Mouse (Mus musculus): ENCODE measurements at regions not wholly inside any gene's neighbourhood (a gene's known extent, or its start where the extent isn't known, plus 50 kb on each side); places are given as distances from the start of the nearest gene placed in this dataset.
A peak's percentile ranks its signal among the peaks of the same experiment; 100 is the strongest.

DNA sequence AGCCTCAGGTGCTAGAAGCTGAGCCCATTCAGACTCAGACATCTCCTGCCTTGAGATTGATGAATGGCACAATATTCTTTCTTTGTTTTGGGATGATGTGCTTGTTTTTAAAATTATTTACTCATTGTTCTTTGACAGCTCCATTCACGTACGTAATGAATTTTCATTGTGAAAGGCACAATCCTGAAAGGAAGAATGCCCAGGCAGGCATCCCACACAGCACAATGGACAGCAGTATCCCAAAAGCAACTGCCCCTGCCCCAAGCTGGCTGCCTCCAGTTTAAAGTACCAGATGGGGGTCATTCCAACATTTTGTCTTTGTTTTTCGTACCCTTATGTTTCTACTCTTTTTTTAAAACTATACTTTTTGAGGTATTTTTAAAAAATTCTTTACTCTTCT, 210.9 kb upstream of the St8sia2 start:
- WGBS = 44% methylated on average over 3 of the region's 3 CpGs
- Histone ChIP-seq H3K9me3 (no peaks in the 10 kb centered on the region), H3K9ac (no peak overlapping the region), H3K4me2 (no peak overlapping the region), H3K36me3 (no peaks in the 10 kb centered on the region), H3K4me3 (no peak overlapping the region), H3K4me1 (replicated peaks) (no peaks in the 10 kb centered on the region), H3K27me3 (no peaks in the 10 kb centered on the region), H3K27ac (replicated peaks) (no peak overlapping the region)
- ATAC-seq (ENCODE audit: low read depth) = no peak

DNA sequence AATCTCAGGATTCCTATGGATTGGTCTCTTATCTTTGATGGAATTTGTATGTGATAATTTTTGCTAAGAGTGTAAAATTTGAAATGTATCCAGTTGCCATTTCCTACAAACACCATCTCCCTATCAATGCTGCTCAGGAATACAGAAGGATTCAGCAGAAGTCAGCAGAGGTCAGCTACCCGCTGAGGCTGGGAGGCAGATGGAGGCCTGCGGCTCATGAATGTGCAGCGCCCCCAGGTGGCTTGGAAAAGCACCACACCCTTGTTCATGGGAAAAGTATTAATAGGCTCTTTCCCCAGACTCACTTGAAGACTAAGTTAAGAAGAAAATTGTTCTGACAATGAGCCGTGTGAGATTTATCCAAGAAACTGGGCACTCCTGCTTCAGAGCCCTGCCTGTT, 187.2 kb upstream of the St8sia2 start:
- Histone ChIP-seq H3K36me3 (no peaks in the 10 kb centered on the region), H3K27ac (replicated peaks) (no peak overlapping the region), H3K4me1 (replicated peaks) (0 out of 2 replicates have a peak, but pooled peaks cover 3% of the 10 kb centered on the region), H3K4me2 (no peak overlapping the region), H3K9ac (no peak overlapping the region), H3K4me3 (no peak overlapping the region), H3K27me3 (no peaks in the 10 kb centered on the region), H3K9me3 (no peaks in the 10 kb centered on the region)
- ATAC-seq (ENCODE audit: low read depth) = no peak
- 34% methylated on average over 4 of the region's 4 CpGs for WGBS

DNA sequence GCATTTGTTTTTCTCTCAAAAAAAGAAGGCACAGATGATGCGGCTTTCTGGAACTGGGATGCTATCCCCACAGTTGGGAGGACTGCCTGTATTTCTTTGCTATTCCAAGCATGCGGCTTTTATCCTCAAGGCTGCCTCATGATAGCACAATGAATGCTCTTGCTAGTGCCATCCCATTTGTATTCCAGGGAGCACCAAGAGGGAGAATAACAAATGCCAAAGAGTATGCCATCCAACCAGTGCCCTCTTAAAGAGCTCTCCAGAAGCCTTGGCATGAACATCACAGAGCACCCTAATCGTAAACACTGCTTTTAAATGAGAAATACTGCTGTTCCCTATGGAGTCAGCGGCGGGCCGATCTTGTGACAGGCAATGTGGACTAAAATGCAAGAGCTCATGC, 185.3 kb upstream of the St8sia2 start:
- Histone ChIP-seq H3K9me3 (no peaks in the 10 kb centered on the region), H3K4me1 (replicated peaks) (0 out of 2 replicates have a peak, but pooled peaks cover 3% of the 10 kb centered on the region), H3K27me3 (no peaks in the 10 kb centered on the region), H3K9ac (no peak overlapping the region), H3K4me2 (no peak overlapping the region), H3K4me3 (no peak overlapping the region), H3K36me3 (no peaks in the 10 kb centered on the region), H3K27ac (replicated peaks) (no peak overlapping the region)
- WGBS = 75% methylated on average over 6 of the region's 6 CpGs
- 0 out of 2 replicates have a peak, but pooled peaks have one; percentile 59 for ATAC-seq (ENCODE audit: low read depth)

DNA sequence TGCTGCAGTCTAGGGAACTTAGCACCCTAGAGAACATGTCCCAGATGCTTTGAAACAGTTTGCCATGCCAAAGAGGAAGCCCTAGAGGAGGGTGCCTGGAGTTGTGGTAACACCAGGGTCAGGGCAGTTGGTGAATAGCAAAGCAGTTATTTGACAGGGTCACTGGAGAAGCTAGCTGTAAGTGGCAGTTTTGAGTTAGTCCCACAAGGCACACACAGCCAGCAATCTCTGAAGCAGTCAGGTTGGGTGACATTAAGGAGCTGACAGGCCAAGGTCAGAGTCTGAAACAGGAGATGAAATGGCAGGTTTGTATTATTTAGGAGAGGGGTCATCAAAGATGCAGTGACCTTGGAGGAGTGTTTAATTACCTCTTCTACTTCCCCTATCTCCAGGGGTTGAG, 171.2 kb upstream of the St8sia2 start:
- Histone ChIP-seq H3K27ac (replicated peaks) (no peak overlapping the region), H3K4me3 (no peak overlapping the region), H3K27me3 (no peaks in the 10 kb centered on the region), H3K9ac (no peak overlapping the region), H3K36me3 (no peaks in the 10 kb centered on the region), H3K4me2 (no peak overlapping the region), H3K9me3 (no peaks in the 10 kb centered on the region), H3K4me1 (replicated peaks) (no peaks in the 10 kb centered on the region)
- no peak for ATAC-seq (ENCODE audit: low read depth)

DNA sequence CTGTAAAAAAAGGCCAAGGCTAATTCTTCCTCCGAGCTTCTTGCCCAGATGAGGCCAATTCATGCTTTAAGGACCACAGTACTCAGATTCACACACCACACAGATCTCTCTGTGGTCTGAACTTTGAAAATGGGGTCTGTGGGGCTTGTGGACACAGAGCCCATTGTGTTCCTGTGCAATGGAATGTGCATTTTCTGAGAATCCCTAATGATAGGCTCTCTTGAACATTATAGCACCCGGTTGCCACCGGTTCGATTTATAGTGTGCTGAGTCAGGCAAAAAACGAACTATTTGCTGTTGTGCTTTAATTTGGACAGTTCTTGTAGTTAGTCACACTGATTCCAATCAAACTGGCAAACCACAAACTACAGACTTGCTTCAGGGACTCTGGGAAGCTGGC, 160.7 kb upstream of the St8sia2 start:
- Histone ChIP-seq H3K4me1 (replicated peaks) (peaks cover 18% of the 10 kb centered on the region), H3K4me3 (no peak overlapping the region), H3K4me2 (no peak overlapping the region), H3K27me3 (no peaks in the 10 kb centered on the region), H3K36me3 (no peaks in the 10 kb centered on the region), H3K9me3 (no peaks in the 10 kb centered on the region), H3K27ac (replicated peaks) (no peak overlapping the region), H3K9ac (no peak overlapping the region)
- 41% methylated on average over 5 of the region's 5 CpGs for WGBS
- ATAC-seq (ENCODE audit: low read depth) = no peak

DNA sequence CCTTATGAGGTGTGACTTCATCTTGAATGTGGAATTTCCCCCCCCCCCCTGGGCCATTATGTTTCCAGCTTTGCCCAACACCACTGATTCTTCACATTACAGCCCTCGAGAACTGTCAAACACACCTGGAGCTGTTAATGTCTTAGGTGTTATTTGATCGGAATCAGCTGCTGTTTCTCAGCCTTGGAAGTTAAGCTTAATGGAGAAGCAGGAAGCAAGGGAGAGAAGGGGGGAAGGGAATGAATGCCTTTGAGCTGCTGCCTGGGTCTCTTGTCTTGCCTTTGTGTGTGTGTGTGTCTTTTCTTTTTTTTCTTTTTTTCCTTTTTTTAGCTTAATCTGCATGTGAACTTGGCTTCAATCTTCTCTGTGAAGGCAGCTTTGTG, 159.7 kb upstream of the St8sia2 start:
- no peak overlapping the region for H3K4me2 ChIP-seq
- WGBS = 55% methylated on average over 2 of the region's 2 CpGs
- no peaks in the 10 kb centered on the region for H3K36me3 ChIP-seq
- no peaks in the 10 kb centered on the region for H3K9me3 ChIP-seq
- H3K27ac ChIP-seq (replicated peaks) = no peak overlapping the region
- H3K27me3 ChIP-seq = no peaks in the 10 kb centered on the region
- no peak overlapping the region for H3K9ac ChIP-seq
- no peak for ATAC-seq (ENCODE audit: low read depth)
- H3K4me3 ChIP-seq = no peak overlapping the region
- peaks cover 18% of the 10 kb centered on the region for H3K4me1 ChIP-seq (replicated peaks)

DNA sequence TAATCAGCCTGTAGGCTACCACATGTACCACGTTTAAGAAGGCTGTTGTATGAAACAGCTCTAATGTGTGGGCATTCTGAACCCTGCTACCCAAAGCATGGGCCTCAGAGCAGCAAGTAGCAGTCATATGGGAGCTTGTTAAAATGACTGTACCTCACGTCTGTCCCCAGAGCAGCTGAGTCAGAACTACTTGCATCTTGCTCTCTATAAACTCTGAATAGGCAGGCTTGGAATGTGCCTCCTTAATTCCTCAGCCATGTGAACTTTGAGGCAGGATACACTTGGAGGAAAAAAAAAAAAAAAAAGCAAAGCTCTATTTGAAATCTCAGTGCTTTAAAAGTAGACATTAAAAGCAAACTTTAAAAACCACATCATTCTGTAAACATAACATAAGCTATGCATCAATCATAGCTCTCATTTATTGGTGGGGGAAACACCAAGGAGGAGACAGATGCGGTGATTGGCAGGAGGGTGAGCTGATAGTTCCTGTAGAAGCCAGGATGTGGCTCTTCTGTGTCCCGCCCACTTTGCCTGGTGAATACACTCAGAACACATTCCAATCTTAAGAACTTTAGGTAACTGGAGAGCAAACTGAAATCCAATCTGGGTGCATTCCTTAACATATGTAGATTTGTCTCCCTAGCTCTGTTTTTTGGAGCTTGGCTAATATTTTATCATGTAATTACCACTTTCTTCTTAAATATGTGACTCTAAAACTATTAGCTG, 159.2 kb upstream of the St8sia2 start:
- no peaks in the 10 kb centered on the region for H3K36me3 ChIP-seq
- no peaks in the 10 kb centered on the region for H3K9me3 ChIP-seq
- 69% methylated on average over 4 of the region's 4 CpGs for WGBS
- H3K4me1 ChIP-seq (replicated peaks) = peaks cover 18% of the 10 kb centered on the region
- no peak overlapping the region for H3K9ac ChIP-seq
- H3K4me2 ChIP-seq = no peak overlapping the region
- H3K27me3 ChIP-seq = no peaks in the 10 kb centered on the region
- H3K4me3 ChIP-seq = no peak overlapping the region
- H3K27ac ChIP-seq (replicated peaks) = no peak overlapping the region
- ATAC-seq (ENCODE audit: low read depth) = no peak

DNA sequence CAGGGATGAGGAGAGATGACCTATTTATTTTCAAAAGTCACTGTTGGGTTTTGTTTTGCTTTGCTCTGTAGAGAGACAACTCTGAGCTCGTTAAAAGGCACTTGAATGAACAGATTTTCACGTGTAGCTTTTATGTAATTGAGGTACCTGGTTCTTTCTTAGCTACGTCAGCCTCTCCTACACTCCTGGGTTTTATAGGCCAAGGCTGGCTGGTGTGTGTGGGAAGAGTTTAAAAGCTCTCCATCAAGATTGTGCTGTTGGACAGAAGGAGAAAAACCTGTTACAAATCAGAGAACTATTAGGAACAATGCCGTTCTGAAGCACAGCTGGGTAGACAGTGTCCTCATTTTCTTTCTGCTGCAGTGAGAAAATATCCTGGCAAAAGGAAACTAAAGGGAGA, 138.1 kb upstream of the St8sia2 start:
- Histone ChIP-seq H3K9ac (no peak overlapping the region), H3K36me3 (no peaks in the 10 kb centered on the region), H3K27ac (replicated peaks) (no peak overlapping the region), H3K4me2 (no peak overlapping the region), H3K9me3 (peaks cover 5% of the 10 kb centered on the region; the same call in 1 of the 2 replicates), H3K4me1 (replicated peaks) (no peaks in the 10 kb centered on the region), H3K4me3 (no peak overlapping the region), H3K27me3 (no peaks in the 10 kb centered on the region)
- WGBS = 76% methylated on average over 4 of the region's 4 CpGs
- no peak for ATAC-seq (ENCODE audit: low read depth)

DNA sequence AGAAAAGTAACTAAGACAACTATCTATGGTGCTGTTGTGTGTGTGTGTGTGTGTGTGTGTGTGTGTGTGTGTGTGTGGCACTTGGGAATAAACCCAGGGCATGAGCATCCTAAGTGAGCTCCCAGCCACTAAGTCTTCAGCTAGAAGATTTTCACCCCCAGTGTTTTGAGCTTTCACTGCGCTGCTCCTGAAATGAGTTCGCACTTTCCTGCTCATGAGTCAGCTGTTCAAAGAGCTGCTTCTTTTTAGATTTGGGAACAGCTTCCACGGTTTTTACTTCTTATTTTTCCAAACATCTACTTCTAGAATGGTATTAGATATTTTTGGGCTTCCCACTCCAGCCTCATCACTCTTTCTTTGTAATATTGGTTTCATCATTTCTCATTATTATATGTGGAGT, 129.7 kb upstream of the St8sia2 start:
- no peaks in the 10 kb centered on the region for H3K36me3 ChIP-seq
- H3K4me2 ChIP-seq = no peak overlapping the region
- H3K4me3 ChIP-seq = no peak overlapping the region
- no peak overlapping the region for H3K27ac ChIP-seq (replicated peaks)
- no peaks in the 10 kb centered on the region for H3K4me1 ChIP-seq (replicated peaks)
- H3K9me3 ChIP-seq = no peaks in the 10 kb centered on the region
- 91% methylated on average over 3 of the region's 3 CpGs for WGBS
- H3K9ac ChIP-seq = no peak overlapping the region
- no peaks in the 10 kb centered on the region for H3K27me3 ChIP-seq
- no peak for ATAC-seq (ENCODE audit: low read depth)

DNA sequence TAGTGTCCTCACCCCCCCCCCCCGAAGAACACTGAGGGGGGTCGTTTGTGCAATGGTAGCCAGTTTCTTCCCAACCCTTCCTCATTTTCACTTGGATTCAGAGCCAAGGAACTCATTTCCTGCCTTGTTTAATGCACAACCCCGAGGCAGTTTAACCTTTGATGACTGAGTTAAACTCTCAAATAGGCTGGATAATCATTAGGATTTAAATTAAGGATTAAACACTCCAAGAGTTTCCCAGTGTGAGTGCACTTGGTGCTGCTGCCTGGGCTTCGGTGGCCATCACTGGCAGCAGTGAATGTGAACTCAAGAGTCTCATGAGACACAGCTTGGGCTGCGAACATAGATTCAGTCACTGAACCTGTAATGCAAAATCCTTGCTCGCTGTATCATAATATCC, 124.7 kb upstream of the St8sia2 start:
- Histone ChIP-seq H3K4me3 (no peak overlapping the region), H3K27ac (replicated peaks) (no peak overlapping the region), H3K4me1 (replicated peaks) (no peaks in the 10 kb centered on the region), H3K36me3 (no peaks in the 10 kb centered on the region), H3K9me3 (no peaks in the 10 kb centered on the region), H3K27me3 (no peaks in the 10 kb centered on the region), H3K9ac (no peak overlapping the region), H3K4me2 (no peak overlapping the region)
- WGBS = 66% methylated on average over 6 of the region's 6 CpGs
- ATAC-seq (ENCODE audit: low read depth) = no peak

DNA sequence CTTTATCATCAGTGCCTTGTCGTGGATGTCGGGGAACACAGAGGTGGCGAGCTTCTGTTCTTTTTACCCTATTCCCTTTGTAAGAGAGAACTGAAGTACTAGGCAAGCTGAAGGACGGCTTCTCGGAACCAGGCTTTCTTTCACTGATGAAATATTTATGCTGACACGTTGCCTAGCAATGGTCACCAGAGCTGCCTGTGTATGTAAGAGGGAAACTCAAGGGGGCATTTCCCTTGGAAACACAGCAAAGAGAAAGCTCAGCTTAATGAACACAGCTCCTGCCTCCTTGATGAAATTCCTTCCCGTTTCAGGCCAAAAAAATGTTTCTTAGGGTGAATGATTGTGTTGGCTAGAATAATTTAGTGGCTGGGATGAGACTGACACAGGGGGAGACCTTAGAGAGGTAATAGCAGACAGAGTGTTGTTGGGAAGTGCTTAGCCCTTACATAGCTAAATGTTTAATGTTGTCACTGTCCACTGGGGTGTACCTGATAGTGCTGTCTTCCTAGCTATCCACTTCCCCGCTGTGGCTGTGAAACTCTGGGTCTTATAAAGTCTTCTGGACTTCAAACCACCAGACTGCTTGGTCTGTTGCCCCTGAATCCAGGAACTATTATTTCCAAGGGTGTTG, 116.8 kb upstream of the St8sia2 start:
- Histone ChIP-seq H3K4me2 (peak overlapping the region; percentile 9; the same call in 1 of the 2 replicates), H3K9ac (no peak overlapping the region), H3K27me3 (no peaks in the 10 kb centered on the region), H3K36me3 (no peaks in the 10 kb centered on the region), H3K4me1 (replicated peaks) (peaks cover 11% of the 10 kb centered on the region), H3K9me3 (no peaks in the 10 kb centered on the region), H3K27ac (replicated peaks) (0 out of 2 replicates have a peak overlapping the region, but pooled peaks have one; percentile 2), H3K4me3 (no peak overlapping the region)
- peak; percentile 43; the same call in 1 of the 2 replicates for ATAC-seq (ENCODE audit: low read depth)
- 21% methylated on average over 8 of the region's 8 CpGs for WGBS

DNA sequence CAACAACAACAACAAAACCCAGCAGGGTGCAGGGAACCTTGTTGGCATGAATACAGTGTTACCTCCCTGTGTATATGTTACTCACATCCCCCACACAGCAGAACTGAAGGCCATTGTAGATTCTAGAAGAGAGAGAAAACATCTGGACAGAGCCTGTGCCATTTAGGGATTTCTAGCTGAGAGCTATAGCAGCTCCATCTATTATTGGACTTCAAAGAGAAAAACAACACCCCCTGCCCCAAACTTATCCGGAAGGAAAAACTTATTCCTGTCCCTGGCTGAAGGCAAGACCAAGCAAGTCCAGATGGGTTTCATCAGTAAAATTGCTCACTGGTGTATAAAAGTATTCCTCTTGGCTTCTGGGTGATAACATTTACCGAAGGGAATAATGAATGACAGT, 98.6 kb upstream of the St8sia2 start:
- Histone ChIP-seq H3K27ac (replicated peaks) (no peak overlapping the region), H3K27me3 (no peaks in the 10 kb centered on the region), H3K9ac (no peak overlapping the region), H3K4me1 (replicated peaks) (peaks cover 6% of the 10 kb centered on the region), H3K36me3 (no peaks in the 10 kb centered on the region), H3K9me3 (no peaks in the 10 kb centered on the region), H3K4me3 (no peak overlapping the region), H3K4me2 (no peak overlapping the region)
- whole genome bisulfite sequencing = 71% methylated on average over 2 of the region's 2 CpGs
- ATAC-seq (ENCODE audit: low read depth) = no peak

DNA sequence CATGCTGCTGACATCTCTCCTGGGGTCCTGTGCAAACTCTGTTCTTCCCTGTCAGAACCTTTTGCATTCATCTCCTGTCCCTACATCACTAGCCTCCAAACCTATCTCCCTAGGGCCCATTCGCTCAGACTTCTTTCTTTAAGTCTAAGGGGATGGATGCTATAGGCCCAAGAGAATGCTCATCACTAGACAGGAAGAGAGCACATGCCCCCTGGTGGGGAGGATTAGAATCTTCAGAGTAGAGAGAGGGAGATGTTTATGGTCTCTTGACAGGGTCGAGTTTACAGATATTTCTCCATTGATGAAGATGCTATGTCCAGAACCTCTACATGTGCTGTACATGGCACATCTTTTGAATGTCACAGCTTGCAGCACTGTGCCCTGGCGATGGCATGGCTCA, 94.9 kb upstream of the St8sia2 start:
- Histone ChIP-seq H3K27me3 (no peaks in the 10 kb centered on the region), H3K9ac (no peak overlapping the region), H3K36me3 (no peaks in the 10 kb centered on the region), H3K4me1 (replicated peaks) (peaks cover 7% of the 10 kb centered on the region), H3K9me3 (no peaks in the 10 kb centered on the region), H3K4me3 (no peak overlapping the region), H3K4me2 (no peak overlapping the region), H3K27ac (replicated peaks) (no peak overlapping the region)
- WGBS = 77% methylated on average over 3 of the region's 3 CpGs
- no peak for ATAC-seq (ENCODE audit: low read depth)
